ENCODE assay signal across 22 mouse cellular contexts in genomic region chr16:95900181-95900580, GRCm38 (mm10).
DNase-seq lines count a peak whose midpoint lies in the region; ATAC-seq lines count a peak whose summit lies in the region.
"Had no signal": no experiment of that assay in that cellular context is flagged by ENCODE, and none has a peak within 500 bp of the region (broad histone marks: within the 10 kb centered on the region; RNA-seq: fewer than 3 reads in every experiment).

No protein-coding gene starts in this region.

- DNase-seq in spleen, postnatal 10 days (ENCODE audit: low spot score in 2 of 2): peak; percentile 2 to 9
- no peak for DNase-seq in spleen, postnatal 14 days (ENCODE audit: low spot score in 2 of 2)
- peak; percentile 68 to 91 for DNase-seq in thymus, adult 18-20 months
- peak; percentile 74 for DNase-seq in thymus, postnatal 4 days
- no peak for DNase-seq in midbrain, embryonic 11.5 days (ENCODE audit: low spot score, missing footprints)
- DNase-seq: adrenal gland, postnatal 36 days; cerebellum, adult 18-20 months; gastrocnemius, postnatal 25 days; heart, postnatal 10 days; kidney, adult 8-10 months; kidney, postnatal 25 days; right cerebral cortex, adult 18-20 months had no signal

- WGBS in forebrain, embryonic 15.5 days: 87% methylated on average over 9 of the region's 9 CpGs
- WGBS in midbrain, embryonic 11.5 days: 89% methylated on average over 9 of the region's 9 CpGs

- ATAC-seq in activated CD4-positive, CD25-positive, alpha-beta regulatory T cell, adult 4 months: peak; percentile 72
- ATAC-seq in forebrain, embryonic 15.5 days (replicated peaks): no peak
- no peak for ATAC-seq in midbrain, embryonic 11.5 days (ENCODE audit: low FRiP score)
- ATAC-seq: Patski had no signal

- no peaks in the 10 kb centered on the region for H3K4me1 ChIP-seq in forebrain, embryonic 15.5 days
- no peaks in the 10 kb centered on the region for H3K4me1 ChIP-seq in midbrain, embryonic 11.5 days (ENCODE audit: control insufficient read depth, insufficient read depth, low read length)
- H3K4me1 ChIP-seq: forebrain, embryonic 12.5 days; liver, embryonic 12.5 days; midbrain, embryonic 12.5 days; neural tube, embryonic 12.5 days had no signal

- H3K27me3 ChIP-seq in forebrain, embryonic 15.5 days: no peaks in the 10 kb centered on the region
- H3K27me3 ChIP-seq in midbrain, embryonic 11.5 days (ENCODE audit: control insufficient read depth, insufficient read depth, low read length): no peaks in the 10 kb centered on the region
- H3K27me3 ChIP-seq: forebrain, embryonic 12.5 days; limb, embryonic 12.5 days; liver, embryonic 12.5 days; lung, embryonic 15.5 days; midbrain, embryonic 12.5 days; neural tube, embryonic 12.5 days; Patski had no signal

- H3K4me3 ChIP-seq in forebrain, embryonic 15.5 days: no peak overlapping the region
- no peak overlapping the region for H3K4me3 ChIP-seq in midbrain, embryonic 11.5 days (ENCODE audit: low read depth, low read length)
- H3K4me3 ChIP-seq: forebrain, embryonic 12.5 days; limb, embryonic 12.5 days; liver, embryonic 12.5 days; lung, embryonic 15.5 days; midbrain, embryonic 12.5 days; neural tube, embryonic 12.5 days had no signal

- no peaks in the 10 kb centered on the region for H3K9me3 ChIP-seq in forebrain, embryonic 15.5 days
- no peaks in the 10 kb centered on the region for H3K9me3 ChIP-seq in midbrain, embryonic 11.5 days (ENCODE audit: control insufficient read depth, low read length)
- H3K9me3 ChIP-seq: forebrain, embryonic 12.5 days; limb, embryonic 12.5 days; liver, embryonic 12.5 days; lung, embryonic 15.5 days; midbrain, embryonic 12.5 days; neural tube, embryonic 12.5 days had no signal

- H3K4me2 ChIP-seq in forebrain, embryonic 15.5 days (replicated peaks): no peak overlapping the region
- no peak overlapping the region for H3K4me2 ChIP-seq in midbrain, embryonic 11.5 days
- H3K4me2 ChIP-seq: forebrain, embryonic 12.5 days; limb, embryonic 12.5 days; liver, embryonic 12.5 days; lung, embryonic 15.5 days; midbrain, embryonic 12.5 days; neural tube, embryonic 12.5 days had no signal

- H3K9ac ChIP-seq in forebrain, embryonic 15.5 days (replicated peaks): no peak overlapping the region
- no peak overlapping the region for H3K9ac ChIP-seq in midbrain, embryonic 11.5 days (ENCODE audit: low read length)
- H3K9ac ChIP-seq: forebrain, embryonic 12.5 days; limb, embryonic 12.5 days; liver, embryonic 12.5 days; lung, embryonic 15.5 days; midbrain, embryonic 12.5 days; neural tube, embryonic 12.5 days had no signal

- no peak overlapping the region for H3K27ac ChIP-seq in forebrain, embryonic 15.5 days (replicated peaks)
- no peak overlapping the region for H3K27ac ChIP-seq in midbrain, embryonic 11.5 days (ENCODE audit: low read depth, low read length)
- H3K27ac ChIP-seq: forebrain, embryonic 12.5 days; limb, embryonic 12.5 days; liver, embryonic 12.5 days; lung, embryonic 15.5 days; macrophage; midbrain, embryonic 12.5 days; neural tube, embryonic 12.5 days had no signal

- H3K36me3 ChIP-seq in forebrain, embryonic 15.5 days: no peaks in the 10 kb centered on the region
- H3K36me3 ChIP-seq in midbrain, embryonic 11.5 days (ENCODE audit: control insufficient read depth, insufficient read depth, low read length): no peaks in the 10 kb centered on the region
- H3K36me3 ChIP-seq: forebrain, embryonic 12.5 days; limb, embryonic 12.5 days; liver, embryonic 12.5 days; lung, embryonic 15.5 days; midbrain, embryonic 12.5 days; neural tube, embryonic 12.5 days had no signal

Comparison
In these comparisons a context has a peak if more than half of its experiments do, and no peak if none do; other contexts are left out.
1. DNase-seq: peak in spleen, postnatal 10 days (2 of 2), thymus, adult 18-20 months (2 of 2) and thymus, postnatal 4 days (single experiment); none in spleen, postnatal 14 days (0 of 2) and midbrain, embryonic 11.5 days (single experiment).